Mouse (Mus musculus) hindbrain, embryonic 12.5 days (tissue): ENCODE data around the gene Tm6sf1. TPM values are rescaled to one million over a fixed set of nuclear protein-coding genes. Genes with fewer than 3 reads are reported as not detected.
A peak's percentile ranks its signal among the peaks of the same experiment; 100 is the strongest.

Experiments
- ATAC-seq: fragments of 200-750 bp; cut with Nextera tagmentation; 2 replicates; pipeline ENCODE4 v1.8.0; 2017; ENCODE audit warnings: moderate TSS enrichment; ENCODE audit not compliant: low FRiP score
- H3K27ac ChIP-seq: fragments of 300-500 bp; sonication (generic); 2 replicates; pipeline ENCODE4 v1.5.1; 2016; ENCODE audit warnings: mild to moderate bottlenecking
- H3K27me3 ChIP-seq: fragments of 300-500 bp; sonication (generic); 2 replicates; pipeline ENCODE4 v1.6.1; 2016; ENCODE audit warnings: mild to moderate bottlenecking
- H3K36me3 ChIP-seq: fragments of 300-500 bp; sonication (generic); 2 replicates; pipeline ENCODE4 v1.6.1; 2016; ENCODE audit warnings: mild to moderate bottlenecking
- H3K4me1 ChIP-seq: fragments of 300-500 bp; sonication (generic); 2 replicates; pipeline ENCODE4 v1.6.1; 2016
- H3K4me2 ChIP-seq: fragments of 300-500 bp; sonication (generic); replicated peaks from 2 replicates; pipeline ENCODE4 v1.6.1; 2016; ENCODE audit warnings: mild to moderate bottlenecking
- H3K4me3 ChIP-seq: fragments of 300-500 bp; sonication (generic); 2 replicates; pipeline ENCODE4 v1.5.1; 2016; ENCODE audit warnings: mild to moderate bottlenecking
- H3K9ac ChIP-seq: fragments of 300-500 bp; sonication (generic); 2 replicates; pipeline ENCODE4 v1.6.1; 2016; ENCODE audit warnings: mild to moderate bottlenecking, moderate library complexity
- H3K9me3 ChIP-seq: fragments of 300-500 bp; sonication (generic); replicated peaks from 2 replicates; pipeline ENCODE4 v1.6.1; 2016; ENCODE audit warnings: mild to moderate bottlenecking
- WGBS: fragments of 180-500 bp; shearing (Covaris S2); methylation state at CpG from one replicate; pipeline ENCODE4 v1.1.7; 2016; 5-methylcytosine and 5-hydroxymethylcytosine counted together
- polyA plus RNA-seq: library from polyadenylated mRNA; unstranded; fragments of >200 nt; fragmentation: Nextera tagmentation; extraction: Ambion mirVana; gene quantifications from 2 replicates; pipeline ENCODE4 v1.2.1, GENCODE M21; 2016

Tm6sf1 gene
- polyA plus RNA-seq, 1 experiment from 2014 or later: 13.0 TPM

- 24% methylated on average over 6 of the region's 6 CpGs for WGBS
- no peaks in the 10 kb centered on the region for H3K27me3 ChIP-seq
- H3K4me3 ChIP-seq: no peak overlapping the region
- peak; percentile 72 for ATAC-seq
- H3K9ac ChIP-seq: no peak overlapping the region
- H3K36me3 ChIP-seq: no peaks in the 10 kb centered on the region
- H3K4me2 ChIP-seq: no peak overlapping the region
- no peak overlapping the region for H3K27ac ChIP-seq
- H3K9me3 ChIP-seq: no peaks in the 10 kb centered on the region
- H3K4me1 ChIP-seq: no peaks in the 10 kb centered on the region
Observed at GRCm38 (mm10) chr7:81868158-81868557, 9.4 kb downstream of the Tm6sf1 start.

GRCm38 (mm10) chr7:81872493-81873013, 13.8 kb downstream of the Tm6sf1 start:
- no peak for ATAC-seq
- Histone ChIP-seq H3K27ac (no peak overlapping the region), H3K4me1 (no peaks in the 10 kb centered on the region), H3K27me3 (no peaks in the 10 kb centered on the region), H3K36me3 (no peaks in the 10 kb centered on the region), H3K4me2 (no peak overlapping the region), H3K4me3 (no peak overlapping the region), H3K9ac (no peak overlapping the region), H3K9me3 (no peaks in the 10 kb centered on the region)
- 72% methylated on average over 13 of the region's 13 CpGs for WGBS

GRCm38 (mm10) chr7:81873807-81874206, 15.0 kb downstream of the Tm6sf1 start:
- Histone ChIP-seq H3K27me3 (no peaks in the 10 kb centered on the region), H3K9me3 (no peaks in the 10 kb centered on the region), H3K27ac (no peak overlapping the region), H3K4me3 (no peak overlapping the region), H3K4me2 (no peak overlapping the region), H3K9ac (no peak overlapping the region), H3K36me3 (no peaks in the 10 kb centered on the region), H3K4me1 (no peaks in the 10 kb centered on the region)
- 53% methylated on average over 1 of the region's 1 CpGs for WGBS
- ATAC-seq: no peak

- Histone ChIP-seq H3K9me3 (no peaks in the 10 kb centered on the region), H3K4me1 (no peaks in the 10 kb centered on the region), H3K27me3 (no peaks in the 10 kb centered on the region), H3K4me3 (no peak overlapping the region), H3K36me3 (no peaks in the 10 kb centered on the region), H3K9ac (no peak overlapping the region), H3K27ac (no peak overlapping the region), H3K4me2 (no peak overlapping the region)
- ATAC-seq: no peak
- WGBS: 83% methylated on average over 6 of the region's 6 CpGs
Observed at GRCm38 (mm10) chr7:81874636-81875035, 15.8 kb downstream of the Tm6sf1 start.

- Histone ChIP-seq H3K4me2 (no peak overlapping the region), H3K4me3 (no peak overlapping the region), H3K27ac (no peak overlapping the region), H3K9ac (no peak overlapping the region), H3K36me3 (no peaks in the 10 kb centered on the region), H3K9me3 (no peaks in the 10 kb centered on the region), H3K27me3 (no peaks in the 10 kb centered on the region), H3K4me1 (no peaks in the 10 kb centered on the region)
- ATAC-seq: no peak
- WGBS: 89% methylated on average over 9 of the region's 9 CpGs
Observed at GRCm38 (mm10) chr7:81875372-81875771, 16.6 kb downstream of the Tm6sf1 start.

GRCm38 (mm10) chr7:81880286-81880685, 21.5 kb downstream of the Tm6sf1 start:
- Histone ChIP-seq H3K4me1 (no peaks in the 10 kb centered on the region), H3K36me3 (no peaks in the 10 kb centered on the region), H3K27ac (no peak overlapping the region), H3K27me3 (no peaks in the 10 kb centered on the region), H3K9me3 (no peaks in the 10 kb centered on the region), H3K4me3 (no peak overlapping the region), H3K9ac (no peak overlapping the region), H3K4me2 (no peak overlapping the region)
- WGBS: 84% methylated on average over 5 of the region's 5 CpGs
- no peak for ATAC-seq

GRCm38 (mm10) chr7:81880797-81881196, 22.0 kb downstream of the Tm6sf1 start:
- Histone ChIP-seq H3K27me3 (no peaks in the 10 kb centered on the region), H3K4me3 (no peak overlapping the region), H3K9ac (no peak overlapping the region), H3K27ac (no peak overlapping the region), H3K36me3 (no peaks in the 10 kb centered on the region), H3K9me3 (no peaks in the 10 kb centered on the region), H3K4me1 (no peaks in the 10 kb centered on the region), H3K4me2 (no peak overlapping the region)
- no peak for ATAC-seq
- 91% methylated on average over 4 of the region's 4 CpGs for whole genome bisulfite sequencing

- Histone ChIP-seq H3K9me3 (no peaks in the 10 kb centered on the region), H3K9ac (no peak overlapping the region), H3K27ac (no peak overlapping the region), H3K27me3 (no peaks in the 10 kb centered on the region), H3K4me1 (no peaks in the 10 kb centered on the region), H3K36me3 (no peaks in the 10 kb centered on the region; the same call in 1 of the 2 replicates), H3K4me3 (no peak overlapping the region), H3K4me2 (no peak overlapping the region)
- WGBS: 90% methylated on average over 3 of the region's 3 CpGs
- ATAC-seq: no peak
Observed at GRCm38 (mm10) chr7:81881600-81881999, 22.8 kb downstream of the Tm6sf1 start.

GRCm38 (mm10) chr7:81885128-81885527, 26.3 kb downstream of the Tm6sf1 start:
- Histone ChIP-seq H3K27me3 (no peaks in the 10 kb centered on the region), H3K27ac (no peak overlapping the region), H3K4me1 (no peaks in the 10 kb centered on the region), H3K36me3 (no peaks in the 10 kb centered on the region; the same call in 1 of the 2 replicates), H3K9me3 (no peaks in the 10 kb centered on the region), H3K4me3 (no peak overlapping the region), H3K9ac (no peak overlapping the region), H3K4me2 (no peak overlapping the region)
- 71% methylated on average over 4 of the region's 4 CpGs for WGBS
- no peak for ATAC-seq

- H3K27ac ChIP-seq: no peak overlapping the region
- no peak overlapping the region for H3K9ac ChIP-seq
- H3K27me3 ChIP-seq: no peaks in the 10 kb centered on the region
- no peak for ATAC-seq
- no peak overlapping the region for H3K4me3 ChIP-seq
- no peak overlapping the region for H3K4me2 ChIP-seq
- 81% methylated on average over 11 of the region's 11 CpGs for WGBS
- peaks cover 26% of the 10 kb centered on the region for H3K36me3 ChIP-seq
- H3K4me1 ChIP-seq: no peaks in the 10 kb centered on the region
- no peaks in the 10 kb centered on the region for H3K9me3 ChIP-seq
Observed at GRCm38 (mm10) chr7:81899361-81899760, 40.6 kb downstream of the Tm6sf1 start.

- 57% methylated on average over 4 of the region's 4 CpGs for WGBS
Observed at GRCm38 (mm10) chr7:81904094-81904493, 45.3 kb downstream of the Tm6sf1 start.

GRCm38 (mm10) chr7:81904926-81905325, 46.1 kb downstream of the Tm6sf1 start:
- ATAC-seq: no peak

More at GRCm38 (mm10) chr7:81904094-81904493, 45.3 kb downstream of the Tm6sf1 start:
- Histone ChIP-seq H3K9ac (no peak overlapping the region), H3K9me3 (no peaks in the 10 kb centered on the region), H3K27ac (no peak overlapping the region), H3K4me3 (no peak overlapping the region), H3K36me3 (peaks cover 8% of the 10 kb centered on the region), H3K27me3 (no peaks in the 10 kb centered on the region), H3K4me2 (no peak overlapping the region), H3K4me1 (no peaks in the 10 kb centered on the region)
- ATAC-seq: no peak

GRCm38 (mm10) chr7:81918316-81918715, 59.5 kb downstream of the Tm6sf1 start:
- WGBS: 68% methylated on average over 5 of the region's 5 CpGs
- Histone ChIP-seq H3K27ac (no peak overlapping the region), H3K9ac (no peak overlapping the region), H3K36me3 (no peaks in the 10 kb centered on the region), H3K4me2 (no peak overlapping the region), H3K4me1 (no peaks in the 10 kb centered on the region), H3K27me3 (no peaks in the 10 kb centered on the region), H3K9me3 (no peaks in the 10 kb centered on the region), H3K4me3 (no peak overlapping the region)
- no peak for ATAC-seq

More at GRCm38 (mm10) chr7:81904926-81905325, 46.1 kb downstream of the Tm6sf1 start:
- Histone ChIP-seq H3K9ac (no peak overlapping the region), H3K27ac (no peak overlapping the region), H3K4me2 (no peak overlapping the region), H3K9me3 (no peaks in the 10 kb centered on the region), H3K4me1 (no peaks in the 10 kb centered on the region), H3K36me3 (0 out of 2 replicates have a peak, but pooled peaks cover 2% of the 10 kb centered on the region), H3K4me3 (no peak overlapping the region), H3K27me3 (no peaks in the 10 kb centered on the region)
- 96% methylated on average over 2 of the region's 2 CpGs for WGBS
